ENCODE assay signal across 15 mouse cellular contexts in genomic region chr10:105484355-105485094, GRCm38 (mm10).
DNase-seq lines count a peak whose midpoint lies in the region; ATAC-seq and TF ChIP-seq lines count a peak whose summit lies in the region.
"Had no signal": no experiment of that assay in that cellular context is flagged by ENCODE, and none has a peak within 500 bp of the region (broad histone marks: within the 10 kb centered on the region; RNA-seq: fewer than 3 reads in every experiment).

No protein-coding gene starts in this region.

- no peaks in the 10 kb centered on the region for H3K9me3 ChIP-seq in embryonic facial prominence, embryonic 11.5 days (replicated peaks; ENCODE audit: control insufficient read depth, low read length)
- no peaks in the 10 kb centered on the region for H3K9me3 ChIP-seq in forebrain, postnatal 0 days (ENCODE audit: low read length)
- no peaks in the 10 kb centered on the region for H3K9me3 ChIP-seq in midbrain, embryonic 11.5 days (ENCODE audit: control insufficient read depth, low read length)
- H3K9me3 ChIP-seq: heart, embryonic 12.5 days; lung, embryonic 15.5 days; neural tube, embryonic 12.5 days had no signal

- H3K4me2 ChIP-seq in embryonic facial prominence, embryonic 11.5 days (ENCODE audit: low read depth, low read length), result no peak overlapping the region
- no peak overlapping the region for H3K4me2 ChIP-seq in forebrain, postnatal 0 days (ENCODE audit: low read depth)
- no peak overlapping the region for H3K4me2 ChIP-seq in midbrain, embryonic 11.5 days
- H3K4me2 ChIP-seq: heart, embryonic 12.5 days; liver, embryonic 11.5 days; lung, embryonic 15.5 days; neural tube, embryonic 12.5 days had no signal

- no peak for TF ChIP-seq POLR2A in brain, embryonic 14.5 days (IDR thresholded peaks at IDR 0.05; ENCODE audit: borderline replicate concordance, extremely low read depth, insufficient read depth, insufficient read length, poor library complexity, severe bottlenecking)

- H3K27ac ChIP-seq in embryonic facial prominence, embryonic 11.5 days (replicated peaks; ENCODE audit: low read depth, low read length), result no peak overlapping the region
- no peak overlapping the region for H3K27ac ChIP-seq in forebrain, postnatal 0 days (ENCODE audit: low read depth, low read length)
- peak overlapping the region; percentile 30; the same call in 1 of the 2 replicates for H3K27ac ChIP-seq in midbrain, embryonic 11.5 days (ENCODE audit: low read depth, low read length)
- H3K27ac ChIP-seq in left cerebral cortex, adult 2 months, result no peak overlapping the region
- H3K27ac ChIP-seq: lung, embryonic 15.5 days; neural tube, embryonic 12.5 days had no signal

- no peaks in the 10 kb centered on the region for H3K36me3 ChIP-seq in embryonic facial prominence, embryonic 11.5 days (replicated peaks; ENCODE audit: control insufficient read depth, insufficient read depth, low read depth, low read length)
- H3K36me3 ChIP-seq in forebrain, postnatal 0 days (ENCODE audit: insufficient read depth), result no peaks in the 10 kb centered on the region
- no peaks in the 10 kb centered on the region for H3K36me3 ChIP-seq in midbrain, embryonic 11.5 days (ENCODE audit: control insufficient read depth, insufficient read depth, low read length)
- H3K36me3 ChIP-seq: heart, embryonic 12.5 days; lung, embryonic 15.5 days; neural tube, embryonic 12.5 days had no signal

- ATAC-seq in embryonic facial prominence, embryonic 11.5 days (replicated peaks; ENCODE audit: insufficient number of reproducible peaks, low FRiP score, low TSS enrichment, low read depth), result peak; percentile 88
- peak; percentile 29; the same call in 1 of the 2 replicates for ATAC-seq in forebrain, postnatal 0 days
- ATAC-seq in midbrain, embryonic 11.5 days (ENCODE audit: low FRiP score), result peak; percentile 97

- DNase-seq in brain, embryonic 14.5 days (ENCODE audit: low read depth), result peak; percentile 64
- DNase-seq in embryonic facial prominence, embryonic 11.5 days (ENCODE audit: low spot score), result peak; percentile 27
- DNase-seq in forebrain, postnatal 0 days, result no peak
- peak; percentile 90 for DNase-seq in midbrain, embryonic 11.5 days (ENCODE audit: low spot score, missing footprints)
- no peak for DNase-seq in MN1 (ENCODE audit: low spot score)
- no peak for DNase-seq in spleen, postnatal 14 days (ENCODE audit: low spot score in 2 of 2)
- no peak for DNase-seq in left cerebral cortex, adult 2 months (ENCODE audit: extremely low spot score in 1 of 2, low spot score in 2 of 2)
- no peak for DNase-seq in cerebellum, postnatal 10 days
- DNase-seq: gastrocnemius, postnatal 25 days; heart, postnatal 4 days; kidney, adult 11 months had no signal

- H3K4me1 ChIP-seq in embryonic facial prominence, embryonic 11.5 days (ENCODE audit: control insufficient read depth, insufficient read depth, low read length), result no peaks in the 10 kb centered on the region
- no peaks in the 10 kb centered on the region for H3K4me1 ChIP-seq in forebrain, postnatal 0 days (ENCODE audit: insufficient read depth)
- peaks cover 24% of the 10 kb centered on the region for H3K4me1 ChIP-seq in midbrain, embryonic 11.5 days (ENCODE audit: control insufficient read depth, insufficient read depth, low read length)
- H3K4me1 ChIP-seq: heart, embryonic 12.5 days; lung, embryonic 15.5 days had no signal

- H3K9ac ChIP-seq in embryonic facial prominence, embryonic 11.5 days (replicated peaks; ENCODE audit: low read length), result no peak overlapping the region
- H3K9ac ChIP-seq in forebrain, postnatal 0 days, result no peak overlapping the region
- no peak overlapping the region for H3K9ac ChIP-seq in midbrain, embryonic 11.5 days (ENCODE audit: low read length)
- H3K9ac ChIP-seq: heart, embryonic 12.5 days; lung, embryonic 15.5 days; neural tube, embryonic 12.5 days had no signal

- WGBS in embryonic facial prominence, embryonic 11.5 days, result 45% methylated on average over 2 of the region's 2 CpGs
- WGBS in forebrain, postnatal 0 days, result 11% methylated on average over 2 of the region's 2 CpGs
- 17% methylated on average over 2 of the region's 2 CpGs for WGBS in midbrain, embryonic 11.5 days

- no peaks in the 10 kb centered on the region for H3K27me3 ChIP-seq in embryonic facial prominence, embryonic 11.5 days (ENCODE audit: control insufficient read depth, insufficient read depth, low read length)
- H3K27me3 ChIP-seq in forebrain, postnatal 0 days (ENCODE audit: insufficient read depth, low read length), result no peaks in the 10 kb centered on the region
- peaks cover 2% of the 10 kb centered on the region; the same call in 1 of the 2 replicates for H3K27me3 ChIP-seq in midbrain, embryonic 11.5 days (ENCODE audit: control insufficient read depth, insufficient read depth, low read length)
- H3K27me3 ChIP-seq: heart, embryonic 12.5 days; lung, embryonic 15.5 days; neural tube, embryonic 12.5 days had no signal

- no peak overlapping the region for H3K4me3 ChIP-seq in embryonic facial prominence, embryonic 11.5 days (ENCODE audit: low read depth, low read length)
- no peak overlapping the region for H3K4me3 ChIP-seq in forebrain, postnatal 0 days (ENCODE audit: low read depth, low read length)
- no peak overlapping the region for H3K4me3 ChIP-seq in midbrain, embryonic 11.5 days (ENCODE audit: low read depth, low read length)
- no peak overlapping the region for H3K4me3 ChIP-seq in left cerebral cortex, adult 2 months
- H3K4me3 ChIP-seq: heart, embryonic 12.5 days; lung, embryonic 15.5 days; neural tube, embryonic 12.5 days had no signal

- intact Hi-C loops in left cerebral cortex, adult 2 months (cut with DNase I), result no loop called here

- TF ChIP-seq CTCF in brain, embryonic 14.5 days (IDR thresholded peaks at IDR 0.05; ENCODE audit: borderline replicate concordance, extremely low read depth, insufficient read depth, insufficient read length), result no peak
- TF ChIP-seq CTCF in forebrain, postnatal 0 days (IDR thresholded peaks at IDR 0.05; ENCODE audit: low read depth), result no peak
- no peak for TF ChIP-seq CTCF in left cerebral cortex, adult 2 months (IDR thresholded peaks at IDR 0.05)

Comparison
In these comparisons a context has a peak if more than half of its experiments do, and no peak if none do; other contexts are left out.
1. DNase-seq: peak in brain, embryonic 14.5 days (single experiment), embryonic facial prominence, embryonic 11.5 days (single experiment) and midbrain, embryonic 11.5 days (single experiment); none in forebrain, postnatal 0 days (single experiment), MN1 (single experiment), spleen, postnatal 14 days (0 of 2), left cerebral cortex, adult 2 months (0 of 2) and cerebellum, postnatal 10 days (0 of 2).
2. ATAC-seq: peak in every context shown above with its lines; median percentile 97 in midbrain, embryonic 11.5 days; 88 in embryonic facial prominence, embryonic 11.5 days; 29 in forebrain, postnatal 0 days.